Mouse (Mus musculus) MEL (cell line): ENCODE results near the gene Utrn. TPM values are rescaled to one million over a fixed set of nuclear protein-coding genes. Genes with fewer than 3 reads are reported as not detected.

Source experiments
- DNase-seq: peaks from one replicate; pipeline ENCODE4 v3.0.0; 2011; ENCODE audit warnings: low read depth, low spot score
- H3K27ac ChIP-seq: 2 replicates; pipeline ENCODE4 v1.5.1; 2012; ENCODE audit warnings: low read depth, mild to moderate bottlenecking, control low read depth, low read length, moderate library complexity; ENCODE audit not compliant: control insufficient read depth
- H3K27me3 ChIP-seq, 2 experiments: fragments of 150-350 bp in 1 of 2; sonication (generic) in 1 of 2; 2 replicates each; pipeline ENCODE4 v1.6.1; 2012; ENCODE audit warnings: low read length in 2 of 2, mild to moderate bottlenecking in 2 of 2, improper control_type of control experiment in 1 of 2, moderate library complexity in 1 of 2; ENCODE audit not compliant: insufficient read depth in 2 of 2, control insufficient read depth in 1 of 2
- H3K36me3 ChIP-seq, 2 experiments: 2 replicates each; pipeline ENCODE4 v1.6.1; 2012 to 2014; ENCODE audit warnings: low read length in 2 of 2, improper control_type of control experiment in 1 of 2, inconsistent platforms in 1 of 2, mild to moderate bottlenecking in 1 of 2; ENCODE audit not compliant: insufficient read depth in 2 of 2, control insufficient read depth in 1 of 2
- H3K4me1 ChIP-seq, 2 experiments: fragments of 150-350 bp in 1 of 2; sonication (generic) in 1 of 2; 2 replicates each; pipeline ENCODE4 v1.6.1; 2012; ENCODE audit warnings: low read length in 2 of 2, improper control_type of control experiment in 1 of 2, mild to moderate bottlenecking in 1 of 2; ENCODE audit not compliant: insufficient read depth in 2 of 2, control insufficient read depth in 1 of 2
- H3K4me3 ChIP-seq, 2 experiments: fragments of 150-350 bp in 1 of 2; sonication (generic) in 1 of 2; 2 replicates each; pipeline ENCODE4 v1.5.1; 2012; ENCODE audit warnings: low read depth in 2 of 2, low read length in 2 of 2, mild to moderate bottlenecking in 2 of 2, moderate library complexity in 2 of 2, control low read depth in 1 of 2, improper control_type of control experiment in 1 of 2; ENCODE audit not compliant: control insufficient read depth in 1 of 2, insufficient read depth in 1 of 2
- H3K79me2 ChIP-seq: 2 replicates; pipeline ENCODE4 v1.6.1; 2012; ENCODE audit warnings: mild to moderate bottlenecking, low read length, moderate library complexity; ENCODE audit not compliant: control insufficient read depth, poor library complexity, insufficient read depth
- H3K9ac ChIP-seq: 2 replicates; pipeline ENCODE4 v1.6.1; 2012; ENCODE audit warnings: low read depth, mild to moderate bottlenecking, control low read depth, low read length, moderate library complexity; ENCODE audit not compliant: control insufficient read depth, poor library complexity, severe bottlenecking
- H3K9me3 ChIP-seq: fragments of 150-350 bp; sonication (generic); replicated peaks from 2 replicates; pipeline ENCODE4 v1.6.1; 2012; ENCODE audit warnings: mild to moderate bottlenecking, low read length, improper control_type of control experiment, moderate library complexity; ENCODE audit not compliant: insufficient read depth
- BHLHE40 ChIP-seq: IDR thresholded peaks from 2 replicates; pipeline ENCODE4 v1.6.1; 2012; ENCODE audit warnings: low read depth, mild to moderate bottlenecking, inconsistent platforms, low read length, improper control_type of control experiment, borderline replicate concordance
- CHD2 ChIP-seq: IDR thresholded peaks from 2 replicates; pipeline ENCODE4 v1.6.1; 2011; ENCODE audit warnings: low read length, improper control_type of control experiment
- CTCF ChIP-seq, 3 experiments: IDR thresholded peaks in 2 of 3; conservative IDR thresholded peaks in 1 of 3; 2 replicates each; pipeline ENCODE4 v1.5.1; 2011 to 2012; ENCODE audit warnings: low read length in 3 of 3, low read depth in 2 of 3, mild to moderate bottlenecking in 2 of 3, improper control_type of control experiment in 1 of 3, inconsistent platforms in 1 of 3, mixed read lengths in 1 of 3, moderate library complexity in 1 of 3; ENCODE audit not compliant: control insufficient read depth in 1 of 3, insufficient read depth in 1 of 3, poor library complexity in 1 of 3, severe bottlenecking in 1 of 3
- E2F4 ChIP-seq: IDR thresholded peaks from 2 replicates; pipeline ENCODE4 v1.6.1; 2011; ENCODE audit warnings: low read depth, low read length, improper control_type of control experiment, borderline replicate concordance
- ELF1 ChIP-seq: IDR thresholded peaks from 2 replicates; pipeline ENCODE4 v1.6.1; 2014; ENCODE audit warnings: low read depth, mild to moderate bottlenecking, inconsistent platforms, low read length, improper control_type of control experiment, moderate library complexity
- ETS1 ChIP-seq: IDR thresholded peaks from 2 replicates; pipeline ENCODE4 v1.6.1; 2012; ENCODE audit warnings: low read depth, mild to moderate bottlenecking, inconsistent platforms, low read length, improper control_type of control experiment, moderate library complexity
- GATA1 ChIP-seq: IDR thresholded peaks from 2 replicates; pipeline ENCODE4 v1.6.1; 2011; ENCODE audit warnings: low read depth, low read length, improper control_type of control experiment
- HCFC1 ChIP-seq: IDR thresholded peaks from 2 replicates; pipeline ENCODE4 v1.6.1; 2012; ENCODE audit warnings: low read depth, mild to moderate bottlenecking, inconsistent platforms, low read length, improper control_type of control experiment, moderate library complexity
- JUND ChIP-seq: IDR thresholded peaks from 2 replicates; pipeline ENCODE4 v1.6.1; 2011; ENCODE audit warnings: low read depth, mild to moderate bottlenecking, improper control_type of control experiment, low read length
- KAT2A ChIP-seq: conservative IDR thresholded peaks from 2 replicates; pipeline ENCODE4 v1.6.1; 2012; ENCODE audit warnings: low read depth, low read length, improper control_type of control experiment, inconsistent platforms
- MAFK ChIP-seq: IDR thresholded peaks from 2 replicates; pipeline ENCODE4 v1.6.1; 2011; ENCODE audit warnings: low read depth, mild to moderate bottlenecking, low read length, improper control_type of control experiment, borderline replicate concordance
- MEF2A ChIP-seq: IDR thresholded peaks from 2 replicates; pipeline ENCODE4 v1.6.1; 2014; ENCODE audit warnings: low read depth, mild to moderate bottlenecking, inconsistent platforms, low read length, improper control_type of control experiment; ENCODE audit not compliant: poor library complexity, insufficient replicate concordance, severe bottlenecking; ENCODE audit errors: extremely low read depth
- MXI1 ChIP-seq: IDR thresholded peaks from 2 replicates; pipeline ENCODE4 v1.6.1; 2011; ENCODE audit warnings: mild to moderate bottlenecking, low read depth, low read length, improper control_type of control experiment
- MYB ChIP-seq: IDR thresholded peaks from 2 replicates; pipeline ENCODE4 v1.6.1; 2011; ENCODE audit warnings: mild to moderate bottlenecking, low read depth, low read length, improper control_type of control experiment
- MYC ChIP-seq: IDR thresholded peaks from 2 replicates; pipeline ENCODE4 v1.6.1; 2011; ENCODE audit warnings: low read depth, mild to moderate bottlenecking, low read length, improper control_type of control experiment, moderate library complexity
- NELFE ChIP-seq: IDR thresholded peaks from 2 replicates; pipeline ENCODE4 v1.6.1; 2011; ENCODE audit warnings: low read depth, low read length, improper control_type of control experiment
- NRF1 ChIP-seq: IDR thresholded peaks from 2 replicates; pipeline ENCODE4 v1.6.1; 2014; ENCODE audit warnings: low read depth, mild to moderate bottlenecking, inconsistent platforms, low read length, improper control_type of control experiment, moderate library complexity; ENCODE audit not compliant: poor library complexity, insufficient read depth, severe bottlenecking
- POLR2A ChIP-seq, 2 experiments: IDR thresholded peaks; 2 replicates each; pipeline ENCODE4 v1.6.1; 2011 to 2012; ENCODE audit warnings: low read length in 2 of 2, mild to moderate bottlenecking in 2 of 2, control low read depth in 1 of 2, improper control_type of control experiment in 1 of 2, low read depth in 1 of 2, moderate library complexity in 1 of 2; ENCODE audit not compliant: control insufficient read depth in 1 of 2, insufficient read depth in 1 of 2, poor library complexity in 1 of 2
- POLR2AphosphoS2 ChIP-seq: IDR thresholded peaks from 2 replicates; pipeline ENCODE4 v1.6.1; 2011; ENCODE audit warnings: low read length, improper control_type of control experiment
- RCOR1 ChIP-seq: IDR thresholded peaks from 2 replicates; pipeline ENCODE4 v1.6.1; 2012; ENCODE audit warnings: low read depth, mild to moderate bottlenecking, inconsistent platforms, low read length, improper control_type of control experiment
- SIN3A ChIP-seq: IDR thresholded peaks from 2 replicates; pipeline ENCODE4 v1.6.1; 2012; ENCODE audit warnings: low read length, improper control_type of control experiment, inconsistent platforms
- TBP ChIP-seq: IDR thresholded peaks from 2 replicates; pipeline ENCODE4 v1.8.0; 2011; ENCODE audit warnings: low read depth, low read length, improper control_type of control experiment
- TCF12 ChIP-seq: IDR thresholded peaks from 2 replicates; pipeline ENCODE4 v1.6.1; 2014; ENCODE audit warnings: low read depth, mild to moderate bottlenecking, inconsistent platforms, low read length, improper control_type of control experiment, moderate library complexity
- USF1 ChIP-seq: IDR thresholded peaks from 2 replicates; pipeline ENCODE4 v1.6.1; 2014; ENCODE audit warnings: low read depth, mild to moderate bottlenecking, inconsistent platforms, low read length, improper control_type of control experiment, moderate library complexity
- USF2 ChIP-seq, 2 experiments: IDR thresholded peaks; 2 replicates each; pipeline ENCODE4 v1.6.1; 2011 to 2012; ENCODE audit warnings: improper control_type of control experiment in 2 of 2, low read length in 2 of 2, borderline replicate concordance in 1 of 2, inconsistent platforms in 1 of 2, low read depth in 1 of 2, mild to moderate bottlenecking in 1 of 2; ENCODE audit not compliant: insufficient read depth in 1 of 2
- ZKSCAN1 ChIP-seq: IDR thresholded peaks from 2 replicates; pipeline ENCODE4 v1.6.1; 2012; ENCODE audit warnings: low read depth, mild to moderate bottlenecking, inconsistent platforms, low read length, improper control_type of control experiment, moderate library complexity
- ZMIZ1 ChIP-seq: IDR thresholded peaks from 2 replicates; pipeline ENCODE4 v1.6.1; 2012; ENCODE audit warnings: low read depth, mild to moderate bottlenecking, inconsistent platforms, low read length, improper control_type of control experiment, moderate library complexity
- ZNF384 ChIP-seq: IDR thresholded peaks from 2 replicates; pipeline ENCODE4 v1.6.1; 2012; ENCODE audit warnings: low read depth, mild to moderate bottlenecking, inconsistent platforms, low read length, improper control_type of control experiment
- polyA plus RNA-seq, 2 experiments: library from polyadenylated mRNA; stranded (reverse) in 1 of 2; unstranded in 1 of 2; fragments of >175 nt in 1 of 2; fragments of >200 nt in 1 of 2; gene quantifications; 2 replicates each; pipeline versions ENCODE4 v1.2.1 to v1.2.4; 2012; ENCODE audit warnings: low replicate concordance in 2 of 2, low read depth in 1 of 2; ENCODE audit not compliant: insufficient read length in 2 of 2, insufficient read depth in 1 of 2, missing spikeins in 1 of 2
- total RNA-seq: library from RNA; depleted of rRNA; stranded (reverse); fragments of 300-350 nt; gene quantifications from 2 replicates; pipeline ENCODE4 v1.2.3, GENCODE M21; 2012

Gene Utrn
- total and polyA plus RNA-seq, 3 experiments: 2.3 to 4.3 TPM; not detected in 1

- no peak for DNase-seq
- H3K27me3 ChIP-seq: no peaks in the 10 kb centered on the region
- H3K79me2 ChIP-seq: no peaks in the 10 kb centered on the region
- TF ChIP-seq CTCF (IDR thresholded peaks at IDR 0.05 in 2 of 3, conservative IDR thresholded peaks at IDR 0.05 in 1 of 3; ENCODE audit: control insufficient read depth in 1 of 3, insufficient read depth in 1 of 3, low read depth in 2 of 3, low read length in 3 of 3, poor library complexity in 1 of 3, severe bottlenecking in 1 of 3) (no peak), HCFC1 (no peak), USF1 (no peak), POLR2A (IDR thresholded peaks at IDR 0.05; ENCODE audit: control insufficient read depth in 1 of 2, insufficient read depth in 1 of 2, low read depth in 1 of 2, low read length in 2 of 2, poor library complexity in 1 of 2) (no peak), ETS1 (no peak), ZKSCAN1 (no peak), MYB (no peak), NRF1 (no peak), GATA1 (no peak), USF2 (IDR thresholded peaks at IDR 0.05; ENCODE audit: borderline replicate concordance in 1 of 2, insufficient read depth in 1 of 2, low read depth in 1 of 2, low read length in 2 of 2) (no peak), MXI1 (no peak), RCOR1 (no peak), SIN3A (no peak), ELF1 (no peak), MEF2A (no peak), E2F4 (no peak), CHD2 (no peak), JUND (no peak), ZMIZ1 (no peak), NELFE (no peak)
- no peaks in the 10 kb centered on the region for H3K9me3 ChIP-seq
- no peaks in the 10 kb centered on the region for H3K36me3 ChIP-seq
- no peak overlapping the region for H3K27ac ChIP-seq
- H3K4me1 ChIP-seq: no peaks in the 10 kb centered on the region
- H3K4me3 ChIP-seq: no peak overlapping the region
- H3K9ac ChIP-seq: no peak overlapping the region
These were observed 310.4 kb downstream of the Utrn start for GRCm38 (mm10) chr10:12558810-12559209.

GRCm38 (mm10) chr10:12554090-12554718, 315.0 kb downstream of the Utrn start:
- H3K79me2 ChIP-seq: no peaks in the 10 kb centered on the region
- H3K9ac ChIP-seq: no peak overlapping the region
- H3K9me3 ChIP-seq: no peaks in the 10 kb centered on the region
- H3K27ac ChIP-seq: no peak overlapping the region
- peaks cover 0 to 3% of the 10 kb centered on the region in 2 experiments; a peak in 2 of 4 replicates for H3K4me1 ChIP-seq
- no peaks in the 10 kb centered on the region for H3K27me3 ChIP-seq
- no peak for DNase-seq
- peaks cover 0 to 3% of the 10 kb centered on the region in 2 experiments; a peak in 1 of 4 replicates for H3K36me3 ChIP-seq
- TF ChIP-seq CHD2 (no peak), ZNF384 (no peak), KAT2A (no peak), GATA1 (no peak), MYC (no peak), RCOR1 (no peak), HCFC1 (no peak), POLR2A (IDR thresholded peaks at IDR 0.05; ENCODE audit: control insufficient read depth in 1 of 2, insufficient read depth in 1 of 2, low read depth in 1 of 2, low read length in 2 of 2, poor library complexity in 1 of 2) (no peak), POLR2AphosphoS2 (no peak), BHLHE40 (no peak), MXI1 (no peak), TCF12 (no peak), ZMIZ1 (no peak), USF1 (no peak), ETS1 (no peak), E2F4 (no peak), TBP (no peak), ZKSCAN1 (no peak), MAFK (no peak)
- H3K4me3 ChIP-seq: no peak overlapping the region
